Mouse (Mus musculus) small intestine, adult 2 months (tissue): Measurements from ENCODE around the gene Dio1. TPM values are rescaled to one million over a fixed set of nuclear protein-coding genes. Genes with fewer than 3 reads are reported as not detected.

Source experiments
- H3K27ac ChIP-seq: fragments of 200-500 bp; 2 replicates; pipeline ENCODE4 v1.5.1; 2012; ENCODE audit warnings: low read depth, low read length, control low read depth, inconsistent platforms; ENCODE audit not compliant: insufficient read depth
- H3K27me3 ChIP-seq: fragments of 200-500 bp; 2 replicates; pipeline ENCODE4 v1.6.1; 2012; ENCODE audit warnings: mild to moderate bottlenecking, moderate library complexity, low read length, inconsistent platforms; ENCODE audit not compliant: control insufficient read depth, insufficient read depth
- H3K36me3 ChIP-seq: fragments of 200-500 bp; 2 replicates; pipeline ENCODE4 v1.6.1; 2012; ENCODE audit warnings: mild to moderate bottlenecking, low read length, control low read depth, inconsistent platforms; ENCODE audit not compliant: control insufficient read depth, insufficient read depth
- H3K4me1 ChIP-seq: fragments of 200-500 bp; 2 replicates; pipeline ENCODE4 v1.6.1; 2012; ENCODE audit warnings: low read length, inconsistent platforms, mixed read lengths; ENCODE audit not compliant: control insufficient read depth, insufficient read depth, insufficient read length
- H3K4me3 ChIP-seq: fragments of 200-500 bp; 2 replicates; pipeline ENCODE4 v1.5.1; 2012; ENCODE audit warnings: low read depth, mild to moderate bottlenecking, control low read depth, inconsistent platforms, low read length, moderate library complexity
- CTCF ChIP-seq: fragments of 200-500 bp; IDR thresholded peaks from 2 replicates; pipeline ENCODE4 v1.5.1; 2012; ENCODE audit warnings: low read depth, mild to moderate bottlenecking, control low read depth, inconsistent platforms, low read length, moderate library complexity, mixed read lengths; ENCODE audit not compliant: insufficient replicate concordance, insufficient read length; ENCODE audit errors: extremely low read depth
- POLR2A ChIP-seq: fragments of 200-500 bp; IDR thresholded peaks from 2 replicates; pipeline ENCODE4 v1.6.1; 2012; ENCODE audit warnings: low read depth, mild to moderate bottlenecking, control low read depth, inconsistent platforms, low read length, moderate library complexity
- WGBS: fragments of 180-500 bp; shearing (Covaris S2); methylation state at CpG from one replicate; pipeline ENCODE4 v1.1.7; 2018; 5-methylcytosine and 5-hydroxymethylcytosine counted together
- polyA plus RNA-seq: library from polyadenylated mRNA; depleted of rRNA; stranded (reverse); fragments of >200 nt; gene quantifications from 2 replicates; pipeline ENCODE4 v1.2.3, GENCODE M21; 2012

Gene Dio1
- polyA plus RNA-seq, 1 experiment = 73.4 TPM

DNA sequence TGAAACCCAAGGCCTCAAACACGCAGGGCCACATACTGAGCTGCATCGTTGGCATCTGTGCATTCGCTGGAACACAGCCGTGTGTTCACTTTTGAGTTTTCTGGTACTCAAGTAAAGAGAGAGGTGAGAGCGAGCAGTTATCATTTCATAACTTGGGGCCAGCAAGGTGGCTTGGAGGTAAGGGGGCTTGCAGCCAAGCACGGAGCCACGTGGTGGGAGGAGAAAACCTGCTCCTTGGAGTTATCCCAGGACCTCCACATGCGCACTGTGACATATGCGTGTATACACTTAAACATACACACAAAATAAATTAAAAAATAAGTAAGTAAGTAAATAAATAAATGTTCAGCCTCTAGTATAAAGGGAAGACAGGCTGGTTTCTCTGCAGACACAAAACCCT, 4.7 kb downstream of the Dio1 start:
- H3K27me3 ChIP-seq = no peaks in the 10 kb centered on the region
- H3K4me3 ChIP-seq = no peak overlapping the region
- WGBS = 83% methylated on average over 9 of the region's 9 CpGs
- peak overlapping the region; percentile 64 for H3K27ac ChIP-seq
- TF ChIP-seq POLR2A (no peak), CTCF (no peak)
- no peaks in the 10 kb centered on the region for H3K36me3 ChIP-seq
- peaks cover 42% of the 10 kb centered on the region for H3K4me1 ChIP-seq

- no peaks in the 10 kb centered on the region for H3K27me3 ChIP-seq
- H3K27ac ChIP-seq = no peak overlapping the region
- H3K4me3 ChIP-seq = no peak overlapping the region
- WGBS = 100% methylated on average over 1 of the region's 1 CpGs
- TF ChIP-seq CTCF (no peak), POLR2A (no peak)
- H3K36me3 ChIP-seq = no peaks in the 10 kb centered on the region
- H3K4me1 ChIP-seq = peaks cover 38% of the 10 kb centered on the region
These were observed 5.9 kb downstream of the Dio1 start for GRCm38 (mm10) chr4:107300902-107301555.

DNA sequence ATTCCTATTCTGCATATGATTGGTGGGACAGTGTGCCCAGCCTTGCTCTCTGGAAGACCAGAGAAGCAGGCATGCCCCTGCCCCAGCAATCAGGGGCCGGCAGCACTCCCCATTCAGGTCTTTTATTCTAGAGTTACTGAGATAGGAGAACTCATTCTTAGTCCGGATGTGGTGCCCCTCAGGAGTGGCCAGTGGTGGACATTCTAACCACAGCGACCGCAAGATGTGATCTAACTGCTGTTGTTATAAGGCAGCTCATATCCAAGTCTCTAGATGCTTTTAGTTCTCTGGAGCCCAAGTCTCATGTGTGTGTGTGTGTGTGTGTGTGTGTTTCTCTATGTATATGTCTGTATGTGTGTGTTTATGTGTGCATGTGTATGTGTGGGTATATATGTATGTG, 6.6 kb downstream of the Dio1 start:
- Histone ChIP-seq H3K4me1 (peaks cover 38% of the 10 kb centered on the region), H3K4me3 (no peak overlapping the region), H3K27me3 (no peaks in the 10 kb centered on the region), H3K36me3 (no peaks in the 10 kb centered on the region), H3K27ac (no peak overlapping the region)
- TF ChIP-seq CTCF = no peak
- TF ChIP-seq POLR2A = no peak
- WGBS = 69% methylated on average over 4 of the region's 4 CpGs

DNA sequence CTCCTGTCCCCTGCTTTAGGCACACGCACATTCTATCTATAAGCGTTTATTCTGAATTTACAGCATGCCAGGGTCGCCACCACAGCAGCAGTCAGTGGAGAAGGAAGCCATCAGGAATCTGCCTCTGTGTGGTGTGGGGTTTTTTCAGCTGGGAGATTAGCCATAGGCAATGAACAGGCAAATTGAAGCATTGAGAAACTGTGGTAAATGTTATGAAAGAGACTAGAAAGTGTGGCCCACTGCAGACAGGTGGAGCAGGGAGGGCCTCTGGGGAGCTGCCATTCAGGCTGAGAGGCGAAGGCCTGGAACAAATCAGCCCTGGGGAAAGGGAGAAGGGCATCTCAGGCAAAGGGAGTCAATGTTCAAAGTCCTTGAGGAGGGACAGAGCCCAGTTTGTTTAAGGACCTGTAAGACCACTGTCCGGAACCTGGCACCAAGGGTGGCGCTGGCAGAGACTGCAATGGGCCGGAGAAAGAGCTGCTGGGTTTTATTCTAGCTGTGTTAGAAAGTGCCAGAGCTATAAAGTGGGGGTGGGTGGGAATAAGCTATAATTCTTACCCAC, 7.1 kb downstream of the Dio1 start:
- no peaks in the 10 kb centered on the region for H3K36me3 ChIP-seq
- peak overlapping the region; percentile 21; the same call in 1 of the 2 replicates for H3K27ac ChIP-seq
- no peaks in the 10 kb centered on the region for H3K27me3 ChIP-seq
- H3K4me3 ChIP-seq = no peak overlapping the region
- peaks cover 38% of the 10 kb centered on the region for H3K4me1 ChIP-seq
- 41% methylated on average over 7 of the region's 7 CpGs for WGBS
- TF ChIP-seq POLR2A (no peak), CTCF (no peak)

GRCm38 (mm10) chr4:107298071-107298606, 8.8 kb downstream of the Dio1 start:
- no peak overlapping the region for H3K4me3 ChIP-seq
- 56% methylated on average over 8 of the region's 8 CpGs for WGBS
- H3K27me3 ChIP-seq = no peaks in the 10 kb centered on the region
- H3K36me3 ChIP-seq = no peaks in the 10 kb centered on the region
- no peak overlapping the region for H3K27ac ChIP-seq
- no peak for TF ChIP-seq POLR2A
- no peak for TF ChIP-seq CTCF
- peaks cover 32% of the 10 kb centered on the region for H3K4me1 ChIP-seq

DNA sequence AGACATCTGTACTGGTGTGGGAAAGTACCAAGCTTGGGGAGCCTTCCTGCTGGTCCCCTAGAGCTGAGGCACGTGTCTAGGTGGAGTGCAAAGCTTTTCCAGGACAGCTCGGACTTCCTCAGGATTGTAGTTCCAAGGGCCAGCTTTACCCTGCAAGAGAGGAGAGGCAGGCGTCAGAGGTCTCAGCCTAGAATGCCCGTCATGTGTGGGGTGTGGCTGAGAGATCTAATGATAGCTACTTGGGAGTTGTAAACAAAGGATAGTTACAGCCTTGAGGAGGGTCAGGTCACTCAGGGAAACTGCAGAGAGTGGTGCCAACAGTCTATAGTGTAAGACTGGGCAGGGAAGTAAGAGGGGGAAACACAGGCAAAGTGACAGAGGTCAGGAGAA, 14.7 kb downstream of the Dio1 start:
- TF ChIP-seq POLR2A (no peak), CTCF (no peak)
- WGBS = 12% methylated on average over 4 of the region's 4 CpGs
- H3K27ac ChIP-seq = peak overlapping the region; percentile 76

DNA sequence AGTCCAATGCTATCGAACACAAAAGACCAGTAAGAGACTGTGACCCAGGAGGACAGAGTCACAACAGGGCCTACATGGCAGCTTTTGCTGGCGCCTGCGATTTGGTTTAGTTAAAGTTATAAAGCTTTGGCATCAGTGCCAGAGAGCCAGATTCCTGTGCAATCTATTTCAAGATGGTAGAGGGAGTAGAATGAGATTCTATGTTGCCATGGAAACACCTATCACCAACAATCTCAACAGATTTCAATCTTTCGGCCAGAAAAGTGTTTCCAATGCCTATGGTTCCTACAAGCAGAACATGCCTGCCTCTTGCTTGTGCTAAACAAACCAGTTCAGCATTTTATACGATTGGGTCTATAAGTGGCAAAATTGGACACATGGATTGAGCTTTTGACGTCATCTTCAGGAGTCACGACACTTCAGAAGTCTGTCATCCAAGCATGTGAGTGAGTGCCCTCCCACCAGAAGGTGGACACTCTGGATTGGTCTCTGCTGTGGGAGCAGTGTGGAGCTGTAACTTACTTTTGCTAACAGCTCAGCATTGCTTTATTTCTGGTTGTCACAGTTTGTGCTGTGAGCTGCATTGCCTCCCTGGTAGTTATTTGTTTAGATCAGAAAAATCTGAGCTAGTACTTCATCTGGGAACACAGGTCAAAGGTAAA, 15.2 kb downstream of the Dio1 start:
- Histone ChIP-seq H3K27ac (peak overlapping the region; percentile 76), H3K27me3 (no peaks in the 10 kb centered on the region), H3K4me1 (peaks cover 10% of the 10 kb centered on the region), H3K4me3 (no peak overlapping the region), H3K36me3 (no peaks in the 10 kb centered on the region)
- 81% methylated on average over 7 of the region's 7 CpGs for WGBS
- TF ChIP-seq CTCF (no peak), POLR2A (no peak)

More for the DNA sequence above, 14.7 kb downstream of the Dio1 start:
- Histone ChIP-seq H3K36me3 (no peaks in the 10 kb centered on the region), H3K27me3 (no peaks in the 10 kb centered on the region), H3K4me3 (no peak overlapping the region), H3K4me1 (peaks cover 10% of the 10 kb centered on the region)
